Mouse (Mus musculus): ENCODE results near the gene Ccdc173.

DNA sequence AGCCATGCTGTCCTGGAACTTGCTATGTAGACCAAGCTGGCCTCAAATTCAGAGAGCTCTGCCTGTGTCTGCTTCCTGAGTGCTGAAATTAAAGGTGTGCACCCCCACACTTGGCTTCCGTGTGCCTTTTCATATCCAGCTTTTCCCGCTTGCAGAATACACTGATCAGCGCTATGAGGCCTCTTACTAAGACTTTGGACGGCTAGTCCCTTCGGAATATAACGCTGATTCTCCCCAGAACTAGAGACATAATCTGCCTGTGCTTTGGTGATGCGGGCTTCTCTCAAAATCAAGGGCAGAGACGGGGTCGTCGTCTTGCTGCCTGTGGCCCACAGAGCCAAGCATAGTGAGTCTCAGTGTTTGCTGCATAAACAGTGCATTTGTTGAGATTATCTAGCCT, 36.5 kb upstream of the Ccdc173 start:
- TF ChIP-seq CTCF (IDR thresholded peaks at IDR 0.05; ENCODE audit: extremely low read depth, insufficient read length, insufficient replicate concordance, low read depth, low read length) (no peak), POLR2A (IDR thresholded peaks at IDR 0.05; ENCODE audit: low read depth, low read length) (no peak)

Measured in small intestine, adult 2 months (tissue).